Mouse (Mus musculus) stomach, postnatal 0 days (tissue): Measurements from ENCODE around the gene Scrg1.

Experiments
- CTCF ChIP-seq: IDR thresholded peaks from 2 replicates; pipeline ENCODE4 v1.5.1; 2016; ENCODE audit warnings: antibody characterized with exemption, low read depth, mild to moderate bottlenecking, moderate library complexity
- EP300 ChIP-seq: optimal IDR thresholded peaks from 2 replicates; pipeline ENCODE3; 2016; ENCODE audit warnings: antibody characterized with exemption

- TF ChIP-seq CTCF (no peak), EP300 (no peak)
Measured at GRCm38 (mm10) chr8:57428566-57428965, 27.2 kb upstream of the Scrg1 start.
